19 mouse cellular contexts compared by ENCODE assay signal in genomic region chr10:111089382-111089781, GRCm38 (mm10).
DNase-seq lines count a peak whose midpoint lies in the region; ATAC-seq lines count a peak whose summit lies in the region.
"Had no signal": no experiment of that assay in that cellular context is flagged by ENCODE, and none has a peak within 500 bp of the region (broad histone marks: within the 10 kb centered on the region; RNA-seq: fewer than 3 reads in every experiment).

No protein-coding gene starts in this region.

- ATAC-seq in heart, embryonic 13.5 days (ENCODE audit: extremely low read depth, insufficient number of reproducible peaks, low FRiP score, low TSS enrichment), result 0 out of 2 replicates have a peak, but pooled peaks have one; percentile 25
- no peak for ATAC-seq in heart, embryonic 11.5 days (replicated peaks; ENCODE audit: insufficient number of reproducible peaks, low FRiP score, low TSS enrichment)
- ATAC-seq in neural tube, embryonic 13.5 days (ENCODE audit: low read depth), result peak; percentile 50; the same call in 1 of the 2 replicates
- ATAC-seq: intestine, embryonic 16.5 days; lung, postnatal 0 days; midbrain, embryonic 15.5 days had no signal

- H3K4me2 ChIP-seq in heart, embryonic 13.5 days, result no peak overlapping the region
- H3K4me2 ChIP-seq in heart, embryonic 11.5 days, result no peak overlapping the region
- H3K4me2 ChIP-seq in neural tube, embryonic 13.5 days, result no peak overlapping the region
- H3K4me2 ChIP-seq: hindbrain, embryonic 15.5 days; limb, embryonic 15.5 days; liver, embryonic 15.5 days; midbrain, embryonic 15.5 days had no signal

- no peaks in the 10 kb centered on the region for H3K9me3 ChIP-seq in heart, embryonic 13.5 days
- no peaks in the 10 kb centered on the region for H3K9me3 ChIP-seq in heart, embryonic 11.5 days (replicated peaks; ENCODE audit: control insufficient read depth, low read length)
- no peaks in the 10 kb centered on the region for H3K9me3 ChIP-seq in neural tube, embryonic 13.5 days
- H3K9me3 ChIP-seq: embryonic facial prominence, embryonic 10.5 days; hindbrain, embryonic 15.5 days; limb, embryonic 15.5 days; liver, embryonic 15.5 days; midbrain, embryonic 15.5 days had no signal

- intact Hi-C loops in left cerebral cortex, postnatal 25 days (cut with DNase I), result no loop called here

- no peak for DNase-seq in neural tube, embryonic 10.5 days (ENCODE audit: extremely low spot score, low spot score)
- DNase-seq in adrenal gland, postnatal 25 days, result peak; percentile 34
- no peak for DNase-seq in B cell, adult 2 months
- no peak for DNase-seq in left cerebral cortex, postnatal 25 days (ENCODE audit: low spot score in 2 of 2)
- DNase-seq: cerebellum, adult 18-20 months; kidney, postnatal 36 days; layer of hippocampus, adult 9-11 months; right cerebral cortex, postnatal 25 days; thymus, postnatal 36 days had no signal

- H3K36me3 ChIP-seq in heart, embryonic 13.5 days, result no peaks in the 10 kb centered on the region
- no peaks in the 10 kb centered on the region for H3K36me3 ChIP-seq in heart, embryonic 11.5 days (ENCODE audit: control insufficient read depth, insufficient read depth, low read length)
- H3K36me3 ChIP-seq in neural tube, embryonic 13.5 days, result no peaks in the 10 kb centered on the region
- H3K36me3 ChIP-seq: embryonic facial prominence, embryonic 10.5 days; hindbrain, embryonic 15.5 days; limb, embryonic 15.5 days; liver, embryonic 15.5 days; midbrain, embryonic 15.5 days had no signal

- 0 out of 2 replicates have a peak overlapping the region, but pooled peaks have one; percentile 20 for H3K27ac ChIP-seq in heart, embryonic 13.5 days (replicated peaks)
- H3K27ac ChIP-seq in heart, embryonic 11.5 days (ENCODE audit: low read depth, low read length), result no peak overlapping the region
- no peak overlapping the region for H3K27ac ChIP-seq in neural tube, embryonic 13.5 days (replicated peaks)
- H3K27ac ChIP-seq: embryonic facial prominence, embryonic 10.5 days; hindbrain, embryonic 15.5 days; limb, embryonic 15.5 days; liver, embryonic 15.5 days; midbrain, embryonic 15.5 days had no signal

- H3K27me3 ChIP-seq in heart, embryonic 13.5 days (replicated peaks), result no peaks in the 10 kb centered on the region
- no peaks in the 10 kb centered on the region for H3K27me3 ChIP-seq in heart, embryonic 11.5 days (ENCODE audit: control insufficient read depth, insufficient read depth, low read length)
- no peaks in the 10 kb centered on the region for H3K27me3 ChIP-seq in neural tube, embryonic 13.5 days
- H3K27me3 ChIP-seq: hindbrain, embryonic 15.5 days; limb, embryonic 15.5 days; liver, embryonic 15.5 days; midbrain, embryonic 15.5 days had no signal

- WGBS in heart, embryonic 13.5 days, result 20% methylated on average over 5 of the region's 5 CpGs
- WGBS in heart, embryonic 11.5 days (ENCODE audit: insufficient replicate concordance), result 37% methylated on average over 5 of the region's 5 CpGs
- WGBS in neural tube, embryonic 13.5 days, result 68% methylated on average over 5 of the region's 5 CpGs

- no peak overlapping the region for H3K4me3 ChIP-seq in heart, embryonic 13.5 days
- H3K4me3 ChIP-seq in heart, embryonic 11.5 days (ENCODE audit: low read depth, low read length), result no peak overlapping the region
- H3K4me3 ChIP-seq in neural tube, embryonic 13.5 days, result no peak overlapping the region
- H3K4me3 ChIP-seq: embryonic facial prominence, embryonic 10.5 days; hindbrain, embryonic 15.5 days; limb, embryonic 15.5 days; liver, embryonic 15.5 days; midbrain, embryonic 15.5 days had no signal

- H3K9ac ChIP-seq in heart, embryonic 13.5 days, result no peak overlapping the region
- no peak overlapping the region for H3K9ac ChIP-seq in heart, embryonic 11.5 days (ENCODE audit: low read depth, low read length)
- no peak overlapping the region for H3K9ac ChIP-seq in neural tube, embryonic 13.5 days
- H3K9ac ChIP-seq: hindbrain, embryonic 15.5 days; limb, embryonic 15.5 days; liver, embryonic 15.5 days; midbrain, embryonic 15.5 days had no signal

- peaks cover 17% of the 10 kb centered on the region for H3K4me1 ChIP-seq in heart, embryonic 13.5 days
- 0 out of 2 replicates have a peak, but pooled peaks cover 3% of the 10 kb centered on the region for H3K4me1 ChIP-seq in heart, embryonic 11.5 days (ENCODE audit: control insufficient read depth, insufficient read depth, low read length)
- peaks cover 4% of the 10 kb centered on the region; the same call in 1 of the 2 replicates for H3K4me1 ChIP-seq in neural tube, embryonic 13.5 days (replicated peaks)
- H3K4me1 ChIP-seq: hindbrain, embryonic 15.5 days; limb, embryonic 15.5 days; liver, embryonic 15.5 days; midbrain, embryonic 15.5 days had no signal
